Mouse (Mus musculus): ENCODE data around the gene Atg7.

GRCm38 (mm10) chr6:114766314-114766713, 123.4 kb downstream of the Atg7 start:
- no peak for TF ChIP-seq CTCF (IDR thresholded peaks at IDR 0.05; ENCODE audit: control insufficient read depth, insufficient read depth, insufficient read length)
- TF ChIP-seq MYOG (IDR thresholded peaks at IDR 0.05; ENCODE audit: control insufficient read depth, extremely low read depth, insufficient read length) = no peak
- no peak for TF ChIP-seq CEBPB (IDR thresholded peaks at IDR 0.05; ENCODE audit: low read depth)
- no peak for TF ChIP-seq USF1 (IDR thresholded peaks at IDR 0.05; ENCODE audit: low read depth)
- TF ChIP-seq MAX (IDR thresholded peaks at IDR 0.05) = no peak

Measured in C2C12 (cell line).